Mouse (Mus musculus) monocyte, adult 5-6 weeks (primary cell): ENCODE data around the gene Nrp1. TPM values are rescaled to one million over a fixed set of nuclear protein-coding genes. Genes with fewer than 3 reads are reported as not detected.

ENCODE experiments used
- ATAC-seq: fragments of 153-309, 156-312 bp; replicated peaks from 2 replicates; pipeline ENCODE4 v1.8.0; 2017; ENCODE audit warnings: mild to moderate bottlenecking; ENCODE audit not compliant: low TSS enrichment, insufficient number of reproducible peaks, severe bottlenecking, poor library complexity, low FRiP score
- total RNA-seq: library from RNA; stranded (forward); fragments of 200-1000, 200-491, 200-594 nt; gene quantifications from 3 replicates; pipeline ENCODE4 v1.2.3, GENCODE M21; 2017

Nrp1 gene
- total RNA-seq, 1 experiment from 2014 or later, result 28.9 TPM

- ATAC-seq, result no peak
These were observed 46.5 kb downstream of the Nrp1 start for GRCm38 (mm10) chr8:128404876-128405275.

- ATAC-seq, result no peak
These were observed 55.0 kb downstream of the Nrp1 start for GRCm38 (mm10) chr8:128413381-128413780.

GRCm38 (mm10) chr8:128415730-128416684 lies 57.6 kb downstream of the Nrp1 start:
- no peak for ATAC-seq

GRCm38 (mm10) chr8:128416896-128417295 lies 58.5 kb downstream of the Nrp1 start:
- no peak for ATAC-seq

GRCm38 (mm10) chr8:128417956-128418796 lies 59.8 kb downstream of the Nrp1 start:
- ATAC-seq, result no peak

GRCm38 (mm10) chr8:128419984-128420383 lies 61.6 kb downstream of the Nrp1 start:
- ATAC-seq, result no peak

- ATAC-seq, result no peak
These were observed 62.0 kb downstream of the Nrp1 start for GRCm38 (mm10) chr8:128420402-128420801.

- ATAC-seq, result no peak
These were observed 65.4 kb downstream of the Nrp1 start for GRCm38 (mm10) chr8:128423813-128424212.

GRCm38 (mm10) chr8:128424626-128425333 lies 66.4 kb downstream of the Nrp1 start:
- ATAC-seq, result no peak

- ATAC-seq, result no peak
These were observed 68.7 kb downstream of the Nrp1 start for GRCm38 (mm10) chr8:128427071-128427470.

- ATAC-seq, result no peak
These were observed 70.6 kb downstream of the Nrp1 start for GRCm38 (mm10) chr8:128428971-128429370.

GRCm38 (mm10) chr8:128431082-128431481 lies 72.7 kb downstream of the Nrp1 start:
- ATAC-seq, result no peak

GRCm38 (mm10) chr8:128435749-128436148 lies 77.3 kb downstream of the Nrp1 start:
- ATAC-seq, result no peak

- no peak for ATAC-seq
These were observed 78.9 kb downstream of the Nrp1 start for GRCm38 (mm10) chr8:128437156-128437825.

- no peak for ATAC-seq
These were observed 83.0 kb downstream of the Nrp1 start for GRCm38 (mm10) chr8:128441407-128441806.

- no peak for ATAC-seq
These were observed 87.2 kb downstream of the Nrp1 start for GRCm38 (mm10) chr8:128445596-128445995.

- ATAC-seq, result no peak
These were observed 88.2 kb downstream of the Nrp1 start for GRCm38 (mm10) chr8:128446636-128447035.

- ATAC-seq, result no peak
These were observed 88.9 kb downstream of the Nrp1 start for GRCm38 (mm10) chr8:128447320-128447719.
